Mouse (Mus musculus): ENCODE measurements around the gene Unk. TPM values are rescaled to one million over a fixed set of nuclear protein-coding genes. Genes with fewer than 3 reads are reported as not detected.
A peak's percentile ranks its signal among the peaks of the same experiment; 100 is the strongest.

Unk gene
- polyA plus RNA-seq, 1 experiment from 2014 or later = 34.7 TPM

DNA sequence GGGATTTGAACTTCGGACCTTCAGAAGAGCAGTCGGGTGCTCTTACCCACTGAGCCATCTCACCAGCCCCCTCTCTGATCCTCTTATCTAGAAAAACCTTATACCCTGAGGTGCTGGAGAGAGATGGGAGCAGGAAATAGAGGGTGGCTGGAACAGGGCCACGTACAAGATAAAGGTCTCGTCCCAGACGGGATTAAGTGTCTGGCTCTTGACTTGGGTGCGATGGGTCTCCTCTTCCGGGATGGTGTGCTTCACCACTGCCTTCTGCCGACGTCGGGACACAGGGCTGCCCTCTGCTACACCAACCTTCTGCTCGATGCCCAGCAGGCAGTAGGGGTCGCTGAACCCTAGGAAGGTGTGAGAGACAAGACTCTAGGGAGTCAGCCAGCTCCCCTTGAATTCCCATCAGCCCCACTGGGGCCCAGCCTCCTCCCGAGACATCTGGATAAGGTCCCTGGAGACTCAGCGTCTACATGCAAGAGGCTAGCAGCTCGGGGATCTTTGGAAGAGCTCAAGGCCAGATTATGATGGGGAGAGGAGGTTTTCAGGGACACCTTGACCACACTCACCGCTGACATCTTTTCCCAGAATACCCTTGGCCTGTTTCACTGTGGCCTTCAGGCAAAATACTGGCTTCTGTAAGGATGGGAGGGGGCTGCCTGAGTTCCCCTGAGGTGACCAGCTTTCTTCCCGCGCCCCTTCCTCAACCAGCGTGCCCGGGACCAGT, 45.6 kb downstream of the Unk start:
- H3K4me2 ChIP-seq = no peak overlapping the region
- peaks cover 20% of the 10 kb centered on the region for H3K36me3 ChIP-seq
- H3K4me3 ChIP-seq = no peak overlapping the region
- H3K4me1 ChIP-seq = peaks cover 27% of the 10 kb centered on the region
- no peak overlapping the region for H3K27ac ChIP-seq
- no peaks in the 10 kb centered on the region for H3K27me3 ChIP-seq
- H3K9me3 ChIP-seq = no peaks in the 10 kb centered on the region
- H3K9ac ChIP-seq = no peak overlapping the region
- WGBS = 57% methylated on average over 20 of the region's 20 CpGs
- no peak for ATAC-seq (ENCODE audit: insufficient number of reproducible peaks, low FRiP score, low TSS enrichment, low read depth)

DNA sequence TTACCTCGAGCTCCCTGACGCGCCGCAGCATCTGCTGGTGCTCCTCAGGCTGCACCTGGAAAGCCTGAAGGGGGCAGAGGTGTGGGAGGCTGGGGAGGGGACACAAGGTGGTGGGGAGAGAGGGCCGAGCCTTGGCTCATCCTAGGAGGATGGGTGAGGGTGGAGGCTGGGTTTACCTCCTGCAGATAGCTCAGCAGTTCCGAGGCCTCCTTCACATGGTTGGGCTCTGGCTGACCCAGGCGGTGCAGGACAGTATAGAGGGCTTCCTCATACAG, 46.1 kb downstream of the Unk start:
- H3K36me3 ChIP-seq = peaks cover 25% of the 10 kb centered on the region
- no peak overlapping the region for H3K9ac ChIP-seq
- H3K27ac ChIP-seq = no peak overlapping the region
- no peak overlapping the region for H3K4me3 ChIP-seq
- H3K9me3 ChIP-seq = no peaks in the 10 kb centered on the region
- no peak overlapping the region for H3K4me2 ChIP-seq
- 58% methylated on average over 7 of the region's 7 CpGs for whole genome bisulfite sequencing
- H3K4me1 ChIP-seq = peaks cover 27% of the 10 kb centered on the region
- ATAC-seq (ENCODE audit: insufficient number of reproducible peaks, low FRiP score, low TSS enrichment, low read depth) = no peak
- no peaks in the 10 kb centered on the region for H3K27me3 ChIP-seq

DNA sequence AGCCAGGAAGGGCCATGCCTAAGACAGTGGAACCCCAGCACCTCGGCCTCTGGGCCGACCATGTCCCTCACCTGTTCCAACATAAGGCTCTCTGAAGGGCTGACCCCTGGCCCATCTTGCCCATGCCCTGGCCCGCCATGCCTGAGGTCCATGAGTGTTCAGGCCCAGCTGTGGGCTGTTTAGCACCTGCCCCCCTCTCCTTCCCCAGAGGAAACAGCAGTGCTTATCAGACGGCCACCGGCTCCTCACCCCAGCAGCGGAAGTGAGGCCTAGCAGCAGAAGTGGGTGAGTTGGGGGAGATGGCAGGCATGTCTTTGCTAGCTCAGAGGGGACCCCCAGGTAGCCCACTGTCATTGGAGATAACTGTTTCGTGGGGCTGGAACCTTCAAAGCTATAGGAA, 46.7 kb downstream of the Unk start:
- H3K4me1 ChIP-seq = peaks cover 27% of the 10 kb centered on the region
- peaks cover 31% of the 10 kb centered on the region for H3K36me3 ChIP-seq
- no peak overlapping the region for H3K4me3 ChIP-seq
- H3K9me3 ChIP-seq = no peaks in the 10 kb centered on the region
- H3K4me2 ChIP-seq = 0 out of 2 replicates have a peak overlapping the region, but pooled peaks have one; percentile 47
- WGBS = 82% methylated on average over 7 of the region's 7 CpGs
- no peaks in the 10 kb centered on the region for H3K27me3 ChIP-seq
- no peak overlapping the region for H3K9ac ChIP-seq
- no peak for ATAC-seq (ENCODE audit: insufficient number of reproducible peaks, low FRiP score, low TSS enrichment, low read depth)
- H3K27ac ChIP-seq = no peak overlapping the region

DNA sequence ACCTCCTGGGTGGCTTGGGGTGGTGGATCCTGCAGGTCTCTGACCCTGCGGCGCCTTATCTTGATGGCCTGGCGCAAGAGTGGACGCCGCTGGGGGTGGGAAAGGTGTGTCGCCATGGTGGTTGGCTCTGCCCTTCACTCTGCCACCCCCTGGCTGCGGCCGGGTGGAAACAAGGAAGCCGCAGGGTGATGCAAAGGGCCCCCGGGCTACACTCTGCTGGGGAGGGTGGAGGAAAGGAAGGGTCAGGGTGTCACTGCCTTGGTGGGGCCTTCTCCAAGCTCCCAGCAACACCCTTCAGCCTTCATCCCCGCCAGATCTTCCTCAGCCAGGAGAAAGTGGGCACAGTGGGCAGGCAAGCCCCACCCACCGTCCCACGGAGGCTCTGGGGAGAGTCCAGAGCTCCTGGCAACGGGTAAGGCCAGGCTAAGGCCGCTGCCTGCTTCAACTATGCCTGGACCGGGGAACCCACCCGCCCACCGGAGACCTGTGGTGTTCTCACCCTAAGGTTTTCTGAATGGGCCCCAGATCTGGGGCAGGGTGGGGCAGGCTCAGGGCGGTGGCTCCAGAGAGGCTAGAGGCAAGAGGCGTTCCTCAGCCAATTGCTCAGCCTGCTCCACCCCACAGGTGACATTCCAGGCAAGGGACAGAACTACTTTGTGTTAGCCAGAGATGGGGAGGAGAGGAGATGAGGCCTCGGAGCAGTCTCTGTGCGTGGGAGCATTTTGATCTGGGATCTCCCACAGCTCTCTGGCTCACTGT, 47.5 kb downstream of the Unk start, which contains the start of gene Unc13d:
Gene Unc13d, minus strand, starts transcription at position 516 of the 759 bp plus-strand sequence.
- H3K4me1 ChIP-seq = peaks cover 27% of the 10 kb centered on the region
- ATAC-seq (ENCODE audit: insufficient number of reproducible peaks, low FRiP score, low TSS enrichment, low read depth) = no peak
- H3K4me2 ChIP-seq = peak within 1 kb of the TSS; percentile 47
- 55% methylated on average over 22 of the region's 22 CpGs for WGBS
- H3K9ac ChIP-seq = no peak within 1 kb of the TSS
- no peaks in the 10 kb centered on the region for H3K27me3 ChIP-seq
- peaks cover 39% of the 10 kb centered on the region for H3K36me3 ChIP-seq
- H3K9me3 ChIP-seq = no peaks in the 10 kb centered on the region
- peak within 1 kb of the TSS; percentile 83 for H3K27ac ChIP-seq
- H3K4me3 ChIP-seq = peak within 1 kb of the TSS; percentile 22

DNA sequence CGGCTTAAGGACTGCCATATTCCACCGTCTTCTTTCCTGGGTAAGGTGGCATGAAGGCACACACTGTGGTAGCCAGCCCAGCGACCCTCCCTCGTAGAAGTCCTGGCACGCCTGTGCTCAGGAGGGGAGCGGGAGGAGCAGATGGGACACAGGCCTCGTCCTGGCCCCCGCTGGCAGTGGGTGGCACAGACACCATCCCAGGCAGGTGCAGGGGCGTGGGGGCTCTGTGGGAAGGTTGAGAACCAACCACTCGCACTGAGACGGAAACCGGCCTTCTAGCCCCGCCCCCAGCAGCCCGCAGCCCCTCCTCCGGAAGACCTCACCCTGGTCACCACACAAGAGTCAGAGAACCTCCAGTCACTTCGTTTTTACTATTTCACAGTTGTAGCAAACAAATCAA, 48.1 kb downstream of the Unk start:
- Histone ChIP-seq H3K9me3 (no peaks in the 10 kb centered on the region), H3K9ac (no peak overlapping the region), H3K36me3 (peaks cover 42% of the 10 kb centered on the region), H3K4me1 (peaks cover 27% of the 10 kb centered on the region), H3K4me3 (peak overlapping the region; percentile 22), H3K4me2 (peak overlapping the region; percentile 47), H3K27me3 (no peaks in the 10 kb centered on the region), H3K27ac (peak overlapping the region; percentile 83)
- no peak for ATAC-seq (ENCODE audit: insufficient number of reproducible peaks, low FRiP score, low TSS enrichment, low read depth)
- 8% methylated on average over 16 of the region's 16 CpGs for WGBS

DNA sequence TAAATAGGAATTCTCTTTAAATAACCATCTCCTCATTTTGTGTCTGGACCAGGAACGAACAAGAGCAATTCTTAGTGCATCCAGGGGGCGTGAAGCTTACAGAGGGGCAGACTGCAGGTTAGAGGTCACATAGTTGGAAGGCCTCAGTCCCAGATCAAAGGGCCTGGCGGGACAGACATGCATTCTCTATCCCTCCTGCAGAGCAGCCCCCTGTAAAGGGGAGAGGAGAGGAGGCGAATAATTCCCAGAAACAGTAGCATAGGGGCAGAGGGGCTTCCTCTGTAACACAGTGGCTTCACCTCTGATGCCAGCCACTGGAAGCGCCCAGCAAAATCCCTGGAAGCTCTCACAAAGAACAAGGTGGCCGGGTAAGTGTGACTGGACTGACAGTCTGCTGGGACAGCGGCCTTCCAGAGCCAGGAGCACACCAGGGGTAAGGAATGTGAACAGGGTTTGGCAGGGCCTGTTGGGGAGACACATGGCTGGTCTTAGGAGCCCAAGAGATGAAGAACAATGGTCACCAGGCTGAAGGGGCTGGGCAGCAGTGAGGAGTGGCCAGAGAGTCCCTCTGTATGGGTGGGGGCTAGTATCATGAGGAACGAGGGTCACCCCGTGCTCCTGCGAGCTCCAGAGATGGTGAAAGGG, 48.7 kb downstream of the Unk start:
- peaks cover 28% of the 10 kb centered on the region for H3K4me1 ChIP-seq
- no peak overlapping the region for H3K9ac ChIP-seq
- H3K36me3 ChIP-seq = peaks cover 48% of the 10 kb centered on the region
- no peaks in the 10 kb centered on the region for H3K27me3 ChIP-seq
- no peaks in the 10 kb centered on the region for H3K9me3 ChIP-seq
- no peak overlapping the region for H3K4me3 ChIP-seq
- H3K27ac ChIP-seq = 0 out of 2 replicates have a peak overlapping the region, but pooled peaks have one; percentile 55
- H3K4me2 ChIP-seq = no peak overlapping the region
- 48% methylated on average over 10 of the region's 10 CpGs for WGBS
- no peak for ATAC-seq (ENCODE audit: insufficient number of reproducible peaks, low FRiP score, low TSS enrichment, low read depth)

DNA sequence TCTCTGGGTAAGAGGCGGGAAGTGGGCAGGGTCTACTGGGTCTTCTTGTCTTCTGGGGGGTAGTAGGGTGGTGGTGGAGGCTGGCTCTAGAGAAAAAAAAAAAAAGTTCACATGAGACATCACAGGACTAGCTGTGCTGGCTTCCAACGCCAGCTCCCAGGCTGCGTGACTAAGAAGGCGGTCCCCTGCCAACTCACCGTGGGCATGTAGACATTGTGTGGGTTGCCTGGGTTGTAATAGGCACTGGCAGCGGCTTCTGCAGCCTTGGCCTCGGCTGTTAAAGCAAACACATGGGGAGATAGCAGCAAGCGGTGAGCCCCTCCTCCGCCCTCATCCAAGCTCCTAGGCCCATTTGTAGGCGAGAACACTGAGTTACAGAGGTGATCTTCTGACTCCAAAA, 49.4 kb downstream of the Unk start:
- Histone ChIP-seq H3K9me3 (no peaks in the 10 kb centered on the region), H3K4me2 (no peak overlapping the region), H3K27me3 (no peaks in the 10 kb centered on the region), H3K9ac (no peak overlapping the region), H3K4me3 (no peak overlapping the region), H3K36me3 (peaks cover 52% of the 10 kb centered on the region), H3K27ac (peak overlapping the region; percentile 55; the same call in 1 of the 2 replicates), H3K4me1 (peaks cover 33% of the 10 kb centered on the region)
- ATAC-seq (ENCODE audit: insufficient number of reproducible peaks, low FRiP score, low TSS enrichment, low read depth) = no peak
- WGBS = 77% methylated on average over 10 of the region's 10 CpGs

DNA sequence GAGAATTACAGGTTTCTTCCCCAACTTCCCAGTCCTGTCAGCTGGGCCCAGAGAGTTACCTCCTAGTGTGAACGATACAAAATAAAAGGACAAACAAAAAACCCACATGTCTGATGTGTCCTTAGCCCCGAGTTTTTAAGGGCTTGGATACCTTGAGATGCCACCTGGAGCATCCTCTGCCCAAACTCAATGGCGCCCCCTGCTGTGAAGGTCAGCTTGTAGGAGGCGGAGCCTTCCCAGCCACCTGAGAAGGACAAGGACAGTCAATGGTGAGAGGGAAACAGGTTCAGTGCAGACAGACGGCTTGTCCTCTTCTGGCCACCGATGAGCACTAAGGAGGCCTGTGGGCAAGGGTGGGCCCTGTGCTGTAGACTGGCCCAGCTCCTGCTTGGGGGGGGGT, 51.0 kb downstream of the Unk start:
- no peak for ATAC-seq (ENCODE audit: insufficient number of reproducible peaks, low FRiP score, low TSS enrichment, low read depth)
- no peak overlapping the region for H3K4me3 ChIP-seq
- 71% methylated on average over 6 of the region's 6 CpGs for WGBS
- no peak overlapping the region for H3K27ac ChIP-seq
- H3K9me3 ChIP-seq = no peaks in the 10 kb centered on the region
- H3K27me3 ChIP-seq = no peaks in the 10 kb centered on the region
- no peak overlapping the region for H3K4me2 ChIP-seq
- H3K4me1 ChIP-seq = peaks cover 39% of the 10 kb centered on the region
- no peak overlapping the region for H3K9ac ChIP-seq
- H3K36me3 ChIP-seq = peaks cover 52% of the 10 kb centered on the region

DNA sequence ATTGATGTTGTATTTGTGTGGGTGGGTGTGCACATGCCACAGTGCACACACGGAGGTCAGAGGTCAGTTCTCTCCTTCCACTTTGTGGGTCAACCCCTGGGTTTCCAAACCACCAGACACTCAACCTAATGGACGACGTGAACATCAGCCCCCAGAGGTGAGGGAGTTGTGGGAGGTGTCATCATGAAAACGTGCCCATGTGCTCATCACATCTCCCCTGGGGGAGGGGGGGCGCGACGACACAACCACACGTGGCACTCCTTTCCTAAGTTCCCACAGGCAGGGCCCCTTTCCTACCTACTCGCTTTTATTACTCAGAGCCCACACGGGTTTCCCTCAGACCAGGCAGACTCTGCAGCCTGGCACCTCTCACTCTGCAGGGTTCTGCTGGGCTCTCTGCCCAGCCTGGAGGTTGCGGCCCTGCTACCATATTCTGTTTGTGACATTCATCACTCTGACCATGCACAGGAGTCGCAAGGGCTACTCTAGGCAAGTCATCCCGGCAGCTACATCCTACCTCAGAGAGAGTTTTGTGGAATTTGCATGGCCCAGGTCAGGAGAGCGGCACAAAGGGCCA, 53.1 kb downstream of the Unk start:
- no peak overlapping the region for H3K4me3 ChIP-seq
- no peaks in the 10 kb centered on the region for H3K9me3 ChIP-seq
- H3K4me1 ChIP-seq = peaks cover 30% of the 10 kb centered on the region
- no peak overlapping the region for H3K9ac ChIP-seq
- H3K27ac ChIP-seq = no peak overlapping the region
- H3K27me3 ChIP-seq = no peaks in the 10 kb centered on the region
- H3K4me2 ChIP-seq = no peak overlapping the region
- H3K36me3 ChIP-seq = peaks cover 52% of the 10 kb centered on the region
- ATAC-seq (ENCODE audit: insufficient number of reproducible peaks, low FRiP score, low TSS enrichment, low read depth) = no peak
- WGBS = 87% methylated on average over 14 of the region's 14 CpGs

DNA sequence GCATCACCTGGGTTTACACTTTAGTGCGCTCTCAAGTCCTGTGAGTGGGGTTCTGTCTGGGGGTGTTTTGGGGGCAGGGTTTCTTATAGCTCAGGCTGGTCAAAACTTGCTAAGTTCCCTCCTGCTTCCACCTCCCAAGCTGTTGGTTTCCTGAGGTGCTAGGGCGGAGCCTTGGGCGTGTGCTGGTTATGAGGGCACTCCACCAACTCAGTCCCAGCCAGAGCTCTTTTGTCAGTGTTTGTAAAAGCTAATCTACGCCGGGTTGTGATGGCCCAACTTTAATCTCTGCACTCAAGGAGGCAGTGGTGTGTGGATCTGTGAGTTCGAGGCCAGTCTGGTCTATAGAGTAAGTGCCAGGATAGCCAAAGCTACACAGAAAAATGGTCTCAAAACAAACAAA, 54.0 kb downstream of the Unk start:
- Histone ChIP-seq H3K9me3 (no peaks in the 10 kb centered on the region), H3K4me1 (peaks cover 24% of the 10 kb centered on the region), H3K4me3 (no peak overlapping the region), H3K27me3 (no peaks in the 10 kb centered on the region), H3K9ac (no peak overlapping the region), H3K36me3 (peaks cover 48% of the 10 kb centered on the region), H3K4me2 (no peak overlapping the region), H3K27ac (0 out of 2 replicates have a peak overlapping the region, but pooled peaks have one; percentile 2)
- 82% methylated on average over 6 of the region's 6 CpGs for WGBS
- ATAC-seq (ENCODE audit: insufficient number of reproducible peaks, low FRiP score, low TSS enrichment, low read depth) = no peak

DNA sequence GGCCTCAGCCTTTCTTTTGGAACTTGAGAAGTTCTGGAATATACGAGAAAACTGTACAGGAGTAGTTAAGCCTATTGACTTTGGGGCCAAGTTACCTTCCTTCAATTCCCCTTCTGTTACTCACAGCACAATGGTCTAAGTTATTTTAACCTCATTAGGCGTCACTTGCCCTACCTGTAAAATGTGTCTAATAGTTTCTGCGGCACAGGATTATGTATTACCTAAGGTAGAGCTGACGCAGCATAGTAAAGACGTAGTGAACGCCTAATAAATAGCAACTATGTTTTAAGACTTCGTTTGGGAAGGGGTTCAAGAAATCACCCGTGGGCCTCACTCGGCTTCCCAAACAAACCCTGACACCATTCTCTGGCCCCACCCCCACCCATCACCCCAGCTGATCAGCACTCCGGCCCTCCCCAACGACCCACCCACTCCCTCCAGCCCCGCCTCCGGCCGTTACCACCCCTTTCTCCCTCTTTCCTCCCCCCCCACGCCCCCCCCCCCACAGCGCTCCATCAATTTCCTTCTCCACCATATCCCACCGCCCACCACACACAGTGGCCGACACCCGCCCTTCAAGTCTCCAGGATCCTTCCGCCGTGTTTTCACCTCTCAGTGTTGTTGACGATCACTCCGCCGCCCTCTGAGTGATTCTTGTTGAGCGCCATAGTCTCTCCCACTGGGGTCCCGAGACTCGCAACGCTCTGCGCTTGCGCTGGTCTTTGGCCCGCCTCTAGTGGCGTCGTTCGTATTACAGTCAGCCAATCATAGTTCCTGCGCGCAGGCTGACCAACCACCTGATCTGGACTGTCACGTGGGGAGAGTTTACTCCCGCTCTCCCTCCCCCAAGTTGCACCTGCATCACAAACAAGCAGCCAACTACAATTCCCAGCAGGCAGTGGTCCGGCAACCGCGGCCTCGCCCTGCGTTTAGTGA, 56.4 kb downstream of the Unk start, which contains the start of gene Wbp2:
Gene Wbp2, minus strand, starts transcription at position 738 of the 936 bp plus-strand sequence.
- Histone ChIP-seq H3K9me3 (no peaks in the 10 kb centered on the region), H3K9ac (peak within 1 kb of the TSS; percentile 37), H3K4me3 (peak within 1 kb of the TSS; percentile 52), H3K4me1 (peaks cover 24% of the 10 kb centered on the region), H3K27ac (peak within 1 kb of the TSS; percentile 84), H3K27me3 (no peaks in the 10 kb centered on the region), H3K36me3 (peaks cover 25% of the 10 kb centered on the region), H3K4me2 (peak within 1 kb of the TSS; percentile 60)
- ATAC-seq (ENCODE audit: insufficient number of reproducible peaks, low FRiP score, low TSS enrichment, low read depth) = peak; percentile 94
- WGBS = 3% methylated on average over 36 of the region's 43 CpGs
